Mouse (Mus musculus): ENCODE data around the gene Gm17660. TPM values are rescaled to one million over a fixed set of nuclear protein-coding genes. Genes with fewer than 3 reads are reported as not detected.

The Gm17660 gene
- polyA plus RNA-seq, 1 experiment = not detected

- WGBS = 35% methylated on average over 5 of the region's 5 CpGs
- peak overlapping the region; percentile 17 for H3K27ac ChIP-seq (ENCODE audit: insufficient read depth, low read depth, low read length)
- H3K4me3 ChIP-seq (ENCODE audit: low read depth, low read length) = no peak overlapping the region
- H3K27me3 ChIP-seq (ENCODE audit: control insufficient read depth, insufficient read depth, low read length) = no peaks in the 10 kb centered on the region
- H3K4me1 ChIP-seq (ENCODE audit: control insufficient read depth, insufficient read depth, insufficient read length, low read length) = peaks cover 2% of the 10 kb centered on the region; the same call in 1 of the 2 replicates
- no peak for TF ChIP-seq POLR2A (IDR thresholded peaks at IDR 0.05; ENCODE audit: low read depth, low read length)
- no peak for TF ChIP-seq CTCF (IDR thresholded peaks at IDR 0.05; ENCODE audit: extremely low read depth, insufficient read length, insufficient replicate concordance, low read depth, low read length)
- H3K36me3 ChIP-seq (ENCODE audit: control insufficient read depth, insufficient read depth, low read length) = no peaks in the 10 kb centered on the region
Measured at GRCm38 (mm10) chr5:104112511-104112910, 35.1 kb upstream of the Gm17660 start.

- H3K36me3 ChIP-seq (ENCODE audit: control insufficient read depth, insufficient read depth, low read length) = no peaks in the 10 kb centered on the region
- TF ChIP-seq POLR2A (IDR thresholded peaks at IDR 0.05; ENCODE audit: low read depth, low read length) (no peak), CTCF (IDR thresholded peaks at IDR 0.05; ENCODE audit: extremely low read depth, insufficient read length, insufficient replicate concordance, low read depth, low read length) (no peak)
- H3K27me3 ChIP-seq (ENCODE audit: control insufficient read depth, insufficient read depth, low read length) = no peaks in the 10 kb centered on the region
- H3K4me1 ChIP-seq (ENCODE audit: control insufficient read depth, insufficient read depth, insufficient read length, low read length) = peaks cover 2% of the 10 kb centered on the region; the same call in 1 of the 2 replicates
- H3K27ac ChIP-seq (ENCODE audit: insufficient read depth, low read depth, low read length) = peak overlapping the region; percentile 17
- WGBS = 7% methylated on average over 9 of the region's 9 CpGs
- H3K4me3 ChIP-seq (ENCODE audit: low read depth, low read length) = peak overlapping the region; percentile 30
Measured at GRCm38 (mm10) chr5:104112016-104112415, 34.6 kb upstream of the Gm17660 start.

GRCm38 (mm10) chr5:104110171-104110920, 32.9 kb upstream of the Gm17660 start:
- H3K36me3 ChIP-seq (ENCODE audit: control insufficient read depth, insufficient read depth, low read length) = no peaks in the 10 kb centered on the region
- H3K4me3 ChIP-seq (ENCODE audit: low read depth, low read length) = no peak overlapping the region; the same call in 1 of the 2 replicates
- 76% methylated on average over 9 of the region's 9 CpGs for WGBS
- TF ChIP-seq POLR2A (IDR thresholded peaks at IDR 0.05; ENCODE audit: low read depth, low read length) = no peak
- no peak for TF ChIP-seq CTCF (IDR thresholded peaks at IDR 0.05; ENCODE audit: extremely low read depth, insufficient read length, insufficient replicate concordance, low read depth, low read length)
- H3K27ac ChIP-seq (ENCODE audit: insufficient read depth, low read depth, low read length) = peak overlapping the region; percentile 49
- H3K27me3 ChIP-seq (ENCODE audit: control insufficient read depth, insufficient read depth, low read length) = no peaks in the 10 kb centered on the region
- peaks cover 2% of the 10 kb centered on the region; the same call in 1 of the 2 replicates for H3K4me1 ChIP-seq (ENCODE audit: control insufficient read depth, insufficient read depth, insufficient read length, low read length)

GRCm38 (mm10) chr5:104109516-104109915, 32.1 kb upstream of the Gm17660 start:
- Histone ChIP-seq H3K27ac (ENCODE audit: insufficient read depth, low read depth, low read length) (peak overlapping the region; percentile 71), H3K36me3 (ENCODE audit: control insufficient read depth, insufficient read depth, low read length) (no peaks in the 10 kb centered on the region), H3K4me1 (ENCODE audit: control insufficient read depth, insufficient read depth, insufficient read length, low read length) (peaks cover 2% of the 10 kb centered on the region; the same call in 1 of the 2 replicates), H3K27me3 (ENCODE audit: control insufficient read depth, insufficient read depth, low read length) (no peaks in the 10 kb centered on the region), H3K4me3 (ENCODE audit: low read depth, low read length) (no peak overlapping the region)
- TF ChIP-seq CTCF (IDR thresholded peaks at IDR 0.05; ENCODE audit: extremely low read depth, insufficient read length, insufficient replicate concordance, low read depth, low read length) (no peak), POLR2A (IDR thresholded peaks at IDR 0.05; ENCODE audit: low read depth, low read length) (no peak)
- 75% methylated on average over 3 of the region's 3 CpGs for WGBS

GRCm38 (mm10) chr5:104108879-104109369, 31.5 kb upstream of the Gm17660 start:
- TF ChIP-seq CTCF (IDR thresholded peaks at IDR 0.05; ENCODE audit: extremely low read depth, insufficient read length, insufficient replicate concordance, low read depth, low read length) (no peak), POLR2A (IDR thresholded peaks at IDR 0.05; ENCODE audit: low read depth, low read length) (no peak)
- H3K27me3 ChIP-seq (ENCODE audit: control insufficient read depth, insufficient read depth, low read length) = no peaks in the 10 kb centered on the region
- peak overlapping the region; percentile 71 for H3K27ac ChIP-seq (ENCODE audit: insufficient read depth, low read depth, low read length)
- H3K36me3 ChIP-seq (ENCODE audit: control insufficient read depth, insufficient read depth, low read length) = no peaks in the 10 kb centered on the region
- H3K4me1 ChIP-seq (ENCODE audit: control insufficient read depth, insufficient read depth, insufficient read length, low read length) = peaks cover 2% of the 10 kb centered on the region; the same call in 1 of the 2 replicates
- 31% methylated on average over 18 of the region's 18 CpGs for WGBS
- H3K4me3 ChIP-seq (ENCODE audit: low read depth, low read length) = no peak overlapping the region; the same call in 1 of the 2 replicates

GRCm38 (mm10) chr5:104108127-104108875, 30.9 kb upstream of the Gm17660 start:
- 79% methylated on average over 11 of the region's 11 CpGs for WGBS

More at GRCm38 (mm10) chr5:104108127-104108875, 30.9 kb upstream of the Gm17660 start:
- Histone ChIP-seq H3K4me1 (ENCODE audit: control insufficient read depth, insufficient read depth, insufficient read length, low read length) (peaks cover 2% of the 10 kb centered on the region; the same call in 1 of the 2 replicates), H3K4me3 (ENCODE audit: low read depth, low read length) (no peak overlapping the region), H3K27ac (ENCODE audit: insufficient read depth, low read depth, low read length) (peak overlapping the region; percentile 71), H3K36me3 (ENCODE audit: control insufficient read depth, insufficient read depth, low read length) (no peaks in the 10 kb centered on the region), H3K27me3 (ENCODE audit: control insufficient read depth, insufficient read depth, low read length) (no peaks in the 10 kb centered on the region)
- TF ChIP-seq CTCF (IDR thresholded peaks at IDR 0.05; ENCODE audit: extremely low read depth, insufficient read length, insufficient replicate concordance, low read depth, low read length) = no peak
- no peak for TF ChIP-seq POLR2A (IDR thresholded peaks at IDR 0.05; ENCODE audit: low read depth, low read length)

Measured in small intestine, adult 2 months (tissue).